Mouse (Mus musculus): Measurements from ENCODE around the gene Soat1.
A peak's percentile ranks its signal among the peaks of the same experiment; 100 is the strongest.

Soat1 gene

GRCm38 (mm10) chr1:156463981-156464853 is 9.9 kb downstream of the Soat1 start:
- peak; percentile 73 for DNase-seq

- no peak for DNase-seq
Observed at GRCm38 (mm10) chr1:156462273-156462991, 11.7 kb downstream of the Soat1 start.

GRCm38 (mm10) chr1:156461036-156461435 is 13.1 kb downstream of the Soat1 start:
- DNase-seq, result no peak

- no peak for DNase-seq
Observed at GRCm38 (mm10) chr1:156460216-156460615, 13.9 kb downstream of the Soat1 start.

- peak; percentile 58 for DNase-seq
Observed at GRCm38 (mm10) chr1:156459690-156460089, 14.4 kb downstream of the Soat1 start.

- peak; percentile 77 for DNase-seq
Observed at GRCm38 (mm10) chr1:156458391-156459060, 15.6 kb downstream of the Soat1 start.

- DNase-seq, result no peak
Observed at GRCm38 (mm10) chr1:156455005-156455758, 18.9 kb downstream of the Soat1 start.

GRCm38 (mm10) chr1:156454384-156454783 is 19.7 kb downstream of the Soat1 start:
- DNase-seq, result no peak

- no peak for DNase-seq
Observed at GRCm38 (mm10) chr1:156453876-156454275, 20.3 kb downstream of the Soat1 start.

GRCm38 (mm10) chr1:156450478-156450877 is 23.7 kb downstream of the Soat1 start:
- DNase-seq, result no peak

GRCm38 (mm10) chr1:156449691-156450090 is 24.4 kb downstream of the Soat1 start:
- no peak for DNase-seq

- no peak for DNase-seq
Observed at GRCm38 (mm10) chr1:156449089-156449488, 25.0 kb downstream of the Soat1 start.

GRCm38 (mm10) chr1:156445049-156445448 is 29.1 kb downstream of the Soat1 start:
- no peak for DNase-seq

GRCm38 (mm10) chr1:156442776-156443175 is 31.4 kb downstream of the Soat1 start:
- no peak for DNase-seq

- DNase-seq, result no peak
Observed at GRCm38 (mm10) chr1:156442266-156442665, 31.9 kb downstream of the Soat1 start.

GRCm38 (mm10) chr1:156437726-156438125 is 36.4 kb downstream of the Soat1 start:
- no peak for DNase-seq

- DNase-seq, result peak; percentile 62
Observed at GRCm38 (mm10) chr1:156437016-156437708, 37.0 kb downstream of the Soat1 start.

GRCm38 (mm10) chr1:156433497-156433896 is 40.6 kb downstream of the Soat1 start:
- no peak for DNase-seq

- DNase-seq, result no peak
Observed at GRCm38 (mm10) chr1:156432498-156432897, 41.6 kb downstream of the Soat1 start.

GRCm38 (mm10) chr1:156428434-156428833 is 45.7 kb downstream of the Soat1 start:
- no peak for DNase-seq

- DNase-seq, result no peak
Observed at GRCm38 (mm10) chr1:156425746-156426145, 48.4 kb downstream of the Soat1 start.

GRCm38 (mm10) chr1:156424054-156424453 is 50.1 kb downstream of the Soat1 start:
- DNase-seq, result no peak
